Mouse (Mus musculus) retina, adult 2 months (tissue): Measurements from ENCODE around the gene Rgs12.

Experiments used
- DNase-seq: peaks from one replicate; pipeline ENCODE4 v3.0.0-alpha.2; 2012; ENCODE audit warnings: low read depth, low spot score

The Rgs12 gene

GRCm38 (mm10) chr5:35029755-35030154 lies 80.5 kb downstream of the Rgs12 start:
- no peak for DNase-seq

GRCm38 (mm10) chr5:35033068-35033467 lies 83.8 kb downstream of the Rgs12 start:
- DNase-seq: no peak

- DNase-seq: no peak
These were observed 84.4 kb downstream of the Rgs12 start for GRCm38 (mm10) chr5:35033619-35034018.

- DNase-seq: no peak
These were observed 85.9 kb downstream of the Rgs12 start for GRCm38 (mm10) chr5:35035141-35035540.

- DNase-seq: no peak
These were observed 86.5 kb downstream of the Rgs12 start for GRCm38 (mm10) chr5:35035795-35036194.

GRCm38 (mm10) chr5:35037438-35037837 lies 88.2 kb downstream of the Rgs12 start:
- DNase-seq: no peak

GRCm38 (mm10) chr5:35041268-35041829 lies 92.1 kb downstream of the Rgs12 start, which contains the start of gene Hgfac:
Hgfac (plus strand) TSS chr5:35041509.
- DNase-seq: no peak

- DNase-seq: no peak
These were observed 93.3 kb downstream of the Rgs12 start for GRCm38 (mm10) chr5:35042431-35043109.

- DNase-seq: peak; percentile 55
These were observed 93.8 kb downstream of the Rgs12 start for GRCm38 (mm10) chr5:35043110-35043451.

- DNase-seq: no peak
These were observed 101.3 kb downstream of the Rgs12 start for GRCm38 (mm10) chr5:35050541-35050940.

GRCm38 (mm10) chr5:35054628-35055027 lies 105.4 kb downstream of the Rgs12 start:
- DNase-seq: no peak

GRCm38 (mm10) chr5:35055076-35055475 lies 105.8 kb downstream of the Rgs12 start:
- DNase-seq: no peak

- DNase-seq: no peak
These were observed 107.6 kb downstream of the Rgs12 start, which contains the start of gene Dok7 for GRCm38 (mm10) chr5:35056604-35057432. Dok7 (plus strand) TSS chr5:35056766.

- DNase-seq: no peak
These were observed 108.3 kb downstream of the Rgs12 start for GRCm38 (mm10) chr5:35057582-35057981.

GRCm38 (mm10) chr5:35058216-35058615 lies 109.0 kb downstream of the Rgs12 start:
- no peak for DNase-seq

- DNase-seq: no peak
These were observed 110.9 kb downstream of the Rgs12 start for GRCm38 (mm10) chr5:35060098-35060497.

GRCm38 (mm10) chr5:35069841-35070240 lies 120.6 kb downstream of the Rgs12 start:
- no peak for DNase-seq

- DNase-seq: no peak
These were observed 121.1 kb downstream of the Rgs12 start for GRCm38 (mm10) chr5:35070314-35070713.

- peak; percentile 16 for DNase-seq
These were observed 121.7 kb downstream of the Rgs12 start for GRCm38 (mm10) chr5:35070953-35071352.

- no peak for DNase-seq
These were observed 122.6 kb downstream of the Rgs12 start for GRCm38 (mm10) chr5:35071855-35072254.

GRCm38 (mm10) chr5:35073235-35073634 lies 124.0 kb downstream of the Rgs12 start:
- peak; percentile 23 for DNase-seq

- no peak for DNase-seq
These were observed 124.7 kb downstream of the Rgs12 start for GRCm38 (mm10) chr5:35073992-35074391.

GRCm38 (mm10) chr5:35076369-35076768 lies 127.1 kb downstream of the Rgs12 start:
- DNase-seq: no peak
